Mouse (Mus musculus): ENCODE results near the gene Mgst3. TPM values are rescaled to one million over a fixed set of nuclear protein-coding genes. Genes with fewer than 3 reads are reported as not detected.
A peak's percentile ranks its signal among the peaks of the same experiment; 100 is the strongest.

Mgst3 gene
- polyA plus RNA-seq, 1 experiment = 560 TPM

GRCm38 (mm10) chr1:167393281-167393680, 360 bp downstream of the Mgst3 start:
- TF ChIP-seq POLR2A (IDR thresholded peaks at IDR 0.05; ENCODE audit: low read depth, low read length) (no peak), CTCF (conservative IDR thresholded peaks at IDR 0.05; ENCODE audit: insufficient read depth, insufficient read length, low read depth, low read length) (no peak)
- Histone ChIP-seq H3K4me3 (ENCODE audit: insufficient read depth, low read depth, low read length) (peak overlapping the region; percentile 58), H3K4me1 (ENCODE audit: control insufficient read depth, insufficient read depth, low read length) (peaks cover 17% of the 10 kb centered on the region), H3K27me3 (replicated peaks; ENCODE audit: control insufficient read depth, insufficient read depth, low read length) (no peaks in the 10 kb centered on the region), H3K27ac (ENCODE audit: insufficient read depth, low read depth, low read length) (peak overlapping the region; percentile 44; the same call in 1 of the 2 replicates), H3K36me3 (ENCODE audit: control insufficient read depth, insufficient read depth, low read length) (no peaks in the 10 kb centered on the region)
- DNase-seq = no peak
- WGBS = 1% methylated on average over 15 of the region's 15 CpGs

GRCm38 (mm10) chr1:167392687-167393086, 954 bp downstream of the Mgst3 start:
- no peak for TF ChIP-seq CTCF (conservative IDR thresholded peaks at IDR 0.05; ENCODE audit: insufficient read depth, insufficient read length, low read depth, low read length)
- no peak for TF ChIP-seq POLR2A (IDR thresholded peaks at IDR 0.05; ENCODE audit: low read depth, low read length)
- H3K4me1 ChIP-seq (ENCODE audit: control insufficient read depth, insufficient read depth, low read length) = peaks cover 17% of the 10 kb centered on the region
- no peak for DNase-seq
- H3K27ac ChIP-seq (ENCODE audit: insufficient read depth, low read depth, low read length) = peak overlapping the region; percentile 44
- 6% methylated on average over 8 of the region's 8 CpGs for WGBS
- no peaks in the 10 kb centered on the region for H3K36me3 ChIP-seq (ENCODE audit: control insufficient read depth, insufficient read depth, low read length)
- peak overlapping the region; percentile 58 for H3K4me3 ChIP-seq (ENCODE audit: insufficient read depth, low read depth, low read length)
- no peaks in the 10 kb centered on the region for H3K27me3 ChIP-seq (replicated peaks; ENCODE audit: control insufficient read depth, insufficient read depth, low read length)

- WGBS = 24% methylated on average over 2 of the region's 2 CpGs
- Histone ChIP-seq H3K27ac (ENCODE audit: insufficient read depth, low read depth, low read length) (peak overlapping the region; percentile 48), H3K36me3 (ENCODE audit: control insufficient read depth, insufficient read depth, low read length) (no peaks in the 10 kb centered on the region), H3K27me3 (replicated peaks; ENCODE audit: control insufficient read depth, insufficient read depth, low read length) (no peaks in the 10 kb centered on the region), H3K4me1 (ENCODE audit: control insufficient read depth, insufficient read depth, low read length) (peaks cover 17% of the 10 kb centered on the region), H3K4me3 (ENCODE audit: insufficient read depth, low read depth, low read length) (peak overlapping the region; percentile 58)
- DNase-seq = peak; percentile 47
- TF ChIP-seq CTCF (conservative IDR thresholded peaks at IDR 0.05; ENCODE audit: insufficient read depth, insufficient read length, low read depth, low read length) = no peak
- TF ChIP-seq POLR2A (IDR thresholded peaks at IDR 0.05; ENCODE audit: low read depth, low read length) = no peak
Measured at GRCm38 (mm10) chr1:167392031-167392640, 1.5 kb downstream of the Mgst3 start.

GRCm38 (mm10) chr1:167391241-167391640, 2.4 kb downstream of the Mgst3 start:
- Histone ChIP-seq H3K4me1 (ENCODE audit: control insufficient read depth, insufficient read depth, low read length) (peaks cover 17% of the 10 kb centered on the region), H3K27me3 (replicated peaks; ENCODE audit: control insufficient read depth, insufficient read depth, low read length) (no peaks in the 10 kb centered on the region), H3K36me3 (ENCODE audit: control insufficient read depth, insufficient read depth, low read length) (no peaks in the 10 kb centered on the region), H3K27ac (ENCODE audit: insufficient read depth, low read depth, low read length) (peak overlapping the region; percentile 28; the same call in 1 of the 2 replicates), H3K4me3 (ENCODE audit: insufficient read depth, low read depth, low read length) (no peak overlapping the region)
- 73% methylated on average over 6 of the region's 6 CpGs for WGBS
- TF ChIP-seq POLR2A (IDR thresholded peaks at IDR 0.05; ENCODE audit: low read depth, low read length) = no peak
- no peak for TF ChIP-seq CTCF (conservative IDR thresholded peaks at IDR 0.05; ENCODE audit: insufficient read depth, insufficient read length, low read depth, low read length)
- no peak for DNase-seq

GRCm38 (mm10) chr1:167390381-167390780, 3.3 kb downstream of the Mgst3 start:
- 52% methylated on average over 4 of the region's 4 CpGs for WGBS
- Histone ChIP-seq H3K4me3 (ENCODE audit: insufficient read depth, low read depth, low read length) (no peak overlapping the region), H3K27ac (ENCODE audit: insufficient read depth, low read depth, low read length) (no peak overlapping the region; the same call in 1 of the 2 replicates), H3K27me3 (replicated peaks; ENCODE audit: control insufficient read depth, insufficient read depth, low read length) (no peaks in the 10 kb centered on the region), H3K36me3 (ENCODE audit: control insufficient read depth, insufficient read depth, low read length) (no peaks in the 10 kb centered on the region), H3K4me1 (ENCODE audit: control insufficient read depth, insufficient read depth, low read length) (peaks cover 17% of the 10 kb centered on the region)
- DNase-seq = no peak
- TF ChIP-seq POLR2A (IDR thresholded peaks at IDR 0.05; ENCODE audit: low read depth, low read length) = no peak
- no peak for TF ChIP-seq CTCF (conservative IDR thresholded peaks at IDR 0.05; ENCODE audit: insufficient read depth, insufficient read length, low read depth, low read length)

GRCm38 (mm10) chr1:167389584-167389983, 4.1 kb downstream of the Mgst3 start:
- no peaks in the 10 kb centered on the region for H3K36me3 ChIP-seq (ENCODE audit: control insufficient read depth, insufficient read depth, low read length)
- peaks cover 17% of the 10 kb centered on the region for H3K4me1 ChIP-seq (ENCODE audit: control insufficient read depth, insufficient read depth, low read length)
- WGBS = 71% methylated on average over 7 of the region's 7 CpGs
- DNase-seq = peak; percentile 49
- H3K27me3 ChIP-seq (replicated peaks; ENCODE audit: control insufficient read depth, insufficient read depth, low read length) = no peaks in the 10 kb centered on the region
- no peak overlapping the region for H3K4me3 ChIP-seq (ENCODE audit: insufficient read depth, low read depth, low read length)
- peak overlapping the region; percentile 63; the same call in 1 of the 2 replicates for H3K27ac ChIP-seq (ENCODE audit: insufficient read depth, low read depth, low read length)
- TF ChIP-seq POLR2A (IDR thresholded peaks at IDR 0.05; ENCODE audit: low read depth, low read length) = no peak
- TF ChIP-seq CTCF (conservative IDR thresholded peaks at IDR 0.05; ENCODE audit: insufficient read depth, insufficient read length, low read depth, low read length) = no peak

GRCm38 (mm10) chr1:167388571-167388970, 5.1 kb downstream of the Mgst3 start:
- H3K36me3 ChIP-seq (ENCODE audit: control insufficient read depth, insufficient read depth, low read length) = no peaks in the 10 kb centered on the region
- peaks cover 17% of the 10 kb centered on the region for H3K4me1 ChIP-seq (ENCODE audit: control insufficient read depth, insufficient read depth, low read length)
- H3K27ac ChIP-seq (ENCODE audit: insufficient read depth, low read depth, low read length) = no peak overlapping the region
- H3K4me3 ChIP-seq (ENCODE audit: insufficient read depth, low read depth, low read length) = no peak overlapping the region
- H3K27me3 ChIP-seq (replicated peaks; ENCODE audit: control insufficient read depth, insufficient read depth, low read length) = no peaks in the 10 kb centered on the region
- TF ChIP-seq POLR2A (IDR thresholded peaks at IDR 0.05; ENCODE audit: low read depth, low read length) = no peak
- TF ChIP-seq CTCF (conservative IDR thresholded peaks at IDR 0.05; ENCODE audit: insufficient read depth, insufficient read length, low read depth, low read length) = no peak
- 90% methylated on average over 6 of the region's 6 CpGs for WGBS
- DNase-seq = no peak

Measured in kidney, adult 2 months (tissue).